Mouse (Mus musculus): ENCODE results near the gene Zfp329. TPM values are rescaled to one million over a fixed set of nuclear protein-coding genes. Genes with fewer than 3 reads are reported as not detected.

Gene Zfp329
- total RNA-seq, 2 experiments from 2014 or later: 20.7 to 23.0 TPM

Other genes starting within 250 kb of the Zfp329 start
- gene Vmn2r53, start 210.1 kb downstream of the Zfp329 start, total RNA-seq (2021): under 1 TPM in 1 of 2 experiments, not detected in 1; 0.05 TPM
- not detected for gene Vmn2r54, start 178.5 kb downstream of the Zfp329 start, total RNA-seq (2021)
- gene Vmn2r55, start 133.9 kb downstream of the Zfp329 start, total RNA-seq (2021): not detected
- gene Vmn2r56, start 83.9 kb downstream of the Zfp329 start, total RNA-seq (2021): under 1 TPM in 1 of 2 experiments, not detected in 1; 0.05 TPM
- 10 to 100 TPM; 24.2 to 26.5 TPM for gene Zscan18, start 15.2 kb downstream of the Zfp329 start, total RNA-seq (2021)
- 10 to 100 TPM; 14.8 to 17.1 TPM for gene Zfp110, start 15.9 kb upstream of the Zfp329 start, total RNA-seq (2021)
- gene Zfp128, start 62.3 kb upstream of the Zfp329 start, total RNA-seq (2021): 1 to 10 TPM; 7.1 to 7.3 TPM
- gene Zscan22, start 79.0 kb upstream of the Zfp329 start, total RNA-seq (2021): 10 to 100 TPM; 15.9 to 17.4 TPM
- 100 to 1,000 TPM; 427 to 466 TPM for gene Rps5, start 103.4 kb upstream of the Zfp329 start, total RNA-seq (2021)
- under 1 TPM; 0.71 to 0.97 TPM for gene Rnf225, start 108.6 kb upstream of the Zfp329 start, total RNA-seq (2021)
- 10 to 100 TPM; 10.1 to 12.7 TPM for gene Zfp324, start 147.0 kb upstream of the Zfp329 start, total RNA-seq (2021)
- 1 to 10 TPM; 8.1 to 8.6 TPM for gene Zfp446, start 159.0 kb upstream of the Zfp329 start, total RNA-seq (2021)
- under 1 TPM in 1 of 2 experiments, not detected in 1; 0.57 TPM for gene Slc27a5, start 179.3 kb upstream of the Zfp329 start, total RNA-seq (2021)
- 100 to 1,000 TPM; 216 to 246 TPM for gene Trim28, start 180.3 kb upstream of the Zfp329 start, total RNA-seq (2021)
- gene Zbtb45, start 191.2 kb upstream of the Zfp329 start, total RNA-seq (2021): 10 to 100 TPM; 33.2 to 34.3 TPM
- gene Chmp2a, start 215.9 kb upstream of the Zfp329 start, total RNA-seq (2021): 100 to 1,000 TPM; 146 to 159 TPM
- 100 to 1,000 TPM; 196 to 202 TPM for gene Ube2m, start 219.4 kb upstream of the Zfp329 start, total RNA-seq (2021)
- gene Mzf1, start 235.9 kb upstream of the Zfp329 start, total RNA-seq (2021): 10 to 100 TPM; 11.9 to 13.1 TPM